Mouse (Mus musculus) olfactory bulb, adult 2 months (tissue): ENCODE measurements at regions not wholly inside any gene's neighbourhood (a gene's known extent, or its start where the extent isn't known, plus 50 kb on each side); places are given as distances from the start of the nearest gene placed in this dataset.

Source experiments
- H3K27ac ChIP-seq: fragments of 200-500 bp; 2 replicates; pipeline ENCODE4 v1.5.1; 2012; ENCODE audit warnings: low read depth, low read length; ENCODE audit not compliant: insufficient read depth
- H3K4me1 ChIP-seq: fragments of 200-500 bp; 2 replicates; pipeline ENCODE4 v1.6.1; 2012; ENCODE audit warnings: low read length; ENCODE audit not compliant: control insufficient read depth, insufficient read depth
- H3K4me3 ChIP-seq: fragments of 200-500 bp; 2 replicates; pipeline ENCODE4 v1.5.1; 2012; ENCODE audit warnings: mild to moderate bottlenecking, low read depth, low read length, moderate library complexity; ENCODE audit not compliant: insufficient read depth
- CTCF ChIP-seq: fragments of 200-500 bp; IDR thresholded peaks from 2 replicates; pipeline ENCODE4 v1.5.1; 2012; ENCODE audit warnings: low read depth, mild to moderate bottlenecking, low read length, moderate library complexity; ENCODE audit not compliant: insufficient read depth
- POLR2A ChIP-seq: fragments of 200-500 bp; IDR thresholded peaks from 2 replicates; pipeline ENCODE4 v1.6.1; 2012; ENCODE audit warnings: mild to moderate bottlenecking, low read depth, low read length, moderate library complexity; ENCODE audit not compliant: insufficient read depth
- WGBS: fragments of 180-500 bp; shearing (Covaris S2); methylation state at CpG from one replicate; pipeline ENCODE4 v1.1.7; 2018; 5-methylcytosine and 5-hydroxymethylcytosine counted together

- Histone ChIP-seq H3K27ac (no peak overlapping the region), H3K4me3 (no peak overlapping the region), H3K4me1 (no peaks in the 10 kb centered on the region)
- WGBS: 72% methylated on average over 2 of the region's 2 CpGs
- TF ChIP-seq POLR2A (no peak), CTCF (no peak)
These were observed 338.2 kb upstream of the Sel1l start for GRCm38 (mm10) chr12:92187133-92187482.

DNA sequence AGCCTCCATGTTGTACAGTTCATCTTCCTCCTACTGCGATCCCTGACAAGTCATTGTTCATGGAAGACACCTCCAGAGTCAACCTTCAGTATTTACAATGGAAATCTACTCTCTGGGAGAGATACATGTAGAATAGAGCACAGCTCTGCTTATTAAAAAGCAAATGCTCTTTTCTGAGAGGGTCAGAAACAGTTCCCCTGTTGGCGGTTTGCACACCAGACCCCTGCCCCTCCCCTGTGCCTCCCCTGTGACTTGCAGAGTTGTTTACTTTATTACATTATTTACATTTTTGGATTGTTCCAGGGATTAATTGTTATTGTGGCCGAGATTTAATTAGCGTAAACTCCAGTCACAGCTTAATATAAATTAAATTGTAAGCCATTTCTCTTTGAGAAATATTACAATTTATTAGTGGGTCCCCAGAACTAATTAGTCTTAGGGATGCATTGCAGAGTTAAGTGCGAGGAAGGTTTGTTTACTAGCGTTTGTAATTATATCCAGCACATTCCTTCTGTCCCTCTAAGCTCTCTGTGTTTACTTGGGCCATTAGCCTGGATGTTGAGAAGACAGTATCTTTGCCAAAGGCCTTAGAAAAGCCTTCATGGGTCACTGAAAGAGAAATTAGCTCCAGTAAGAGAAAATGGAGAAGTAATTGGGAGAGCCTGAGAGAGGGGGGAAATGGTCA lies 337.6 kb upstream of the Sel1l start:
- H3K4me1 ChIP-seq: no peaks in the 10 kb centered on the region
- TF ChIP-seq CTCF: no peak
- no peak for TF ChIP-seq POLR2A
- no peak overlapping the region for H3K27ac ChIP-seq
- no peak overlapping the region for H3K4me3 ChIP-seq
- 82% methylated on average over 6 of the region's 6 CpGs for WGBS

- 68% methylated on average over 5 of the region's 5 CpGs for WGBS
- Histone ChIP-seq H3K27ac (no peak overlapping the region), H3K4me3 (no peak overlapping the region), H3K4me1 (no peaks in the 10 kb centered on the region)
- no peak for TF ChIP-seq POLR2A
- TF ChIP-seq CTCF: no peak
These were observed 330.3 kb upstream of the Sel1l start for GRCm38 (mm10) chr12:92179292-92179691.

DNA sequence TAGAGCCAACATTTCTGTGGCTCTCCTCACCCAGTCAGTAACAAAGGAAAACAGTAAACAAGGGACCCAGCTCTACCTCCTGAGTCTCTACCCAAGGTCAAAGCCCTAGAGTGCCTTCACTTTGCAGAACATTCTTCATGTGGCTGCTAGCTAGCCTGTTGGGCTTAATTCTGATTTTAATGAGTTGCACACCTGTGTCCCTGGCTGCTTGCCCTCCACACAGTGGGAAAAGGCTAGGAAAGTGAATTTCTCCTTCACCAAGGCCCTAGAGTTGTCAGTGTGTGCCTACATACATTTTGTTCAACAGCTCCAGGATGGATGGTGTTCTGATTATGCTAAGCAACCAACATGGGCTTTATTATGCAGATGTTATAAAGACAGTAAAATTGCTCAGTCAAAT lies 307.8 kb upstream of the Sel1l start:
- H3K27ac ChIP-seq: no peak overlapping the region
- TF ChIP-seq POLR2A: no peak
- no peak for TF ChIP-seq CTCF
- H3K4me1 ChIP-seq: no peaks in the 10 kb centered on the region
- H3K4me3 ChIP-seq: no peak overlapping the region

- WGBS: 85% methylated on average over 2 of the region's 2 CpGs
- no peak for TF ChIP-seq CTCF
- no peak for TF ChIP-seq POLR2A
- Histone ChIP-seq H3K4me3 (no peak overlapping the region), H3K4me1 (no peaks in the 10 kb centered on the region), H3K27ac (no peak overlapping the region)
These were observed 303.9 kb upstream of the Sel1l start for GRCm38 (mm10) chr12:92152922-92153235.

DNA sequence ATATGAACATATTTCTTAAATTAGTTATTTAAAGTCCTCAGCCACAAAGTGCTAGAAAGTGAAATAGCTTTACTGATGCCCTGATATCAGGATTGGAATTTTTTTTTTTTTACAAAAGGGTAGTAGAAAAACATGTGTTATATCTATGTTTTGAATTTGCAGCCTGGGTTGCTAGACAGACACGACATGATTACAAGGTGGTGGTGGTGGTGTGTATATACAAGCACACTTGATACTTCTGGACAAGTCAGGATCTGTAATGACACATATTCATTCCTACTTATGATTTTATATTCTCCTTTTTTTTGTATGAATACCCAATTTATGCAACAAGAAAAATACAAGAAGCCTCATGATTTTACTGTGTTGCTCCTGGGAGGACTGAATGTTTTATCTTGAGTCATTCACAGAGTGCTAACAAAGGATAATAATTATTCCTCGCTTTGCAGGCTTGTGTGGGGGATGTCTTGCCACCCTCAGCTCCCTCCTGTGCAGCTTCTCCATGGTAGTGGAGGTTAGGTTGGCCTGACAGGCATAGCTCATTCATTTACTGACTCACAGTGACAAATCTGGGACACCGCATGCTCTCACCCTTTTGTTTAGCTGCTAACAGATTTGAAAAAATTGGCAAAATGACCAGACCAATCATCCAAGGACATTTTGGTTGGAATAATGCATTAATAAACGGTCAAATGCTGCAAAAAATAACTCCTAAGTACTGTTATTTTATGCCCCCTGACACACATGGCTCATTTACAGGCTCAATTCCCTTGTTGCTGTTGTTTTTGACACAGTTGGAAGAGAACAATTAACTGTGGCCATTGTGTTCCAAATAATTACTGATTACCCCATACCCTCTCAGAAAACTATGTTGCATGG lies 303.3 kb upstream of the Sel1l start:
- Histone ChIP-seq H3K27ac (no peak overlapping the region), H3K4me3 (no peak overlapping the region), H3K4me1 (no peaks in the 10 kb centered on the region)
- 36% methylated on average over 4 of the region's 4 CpGs for WGBS
- TF ChIP-seq CTCF (no peak), POLR2A (no peak)

- TF ChIP-seq POLR2A: no peak
- TF ChIP-seq CTCF: no peak
- WGBS: 45% methylated on average over 4 of the region's 4 CpGs
- Histone ChIP-seq H3K27ac (no peak overlapping the region), H3K4me3 (no peak overlapping the region), H3K4me1 (no peaks in the 10 kb centered on the region)
These were observed 288.6 kb upstream of the Sel1l start for GRCm38 (mm10) chr12:92137539-92137938.

DNA sequence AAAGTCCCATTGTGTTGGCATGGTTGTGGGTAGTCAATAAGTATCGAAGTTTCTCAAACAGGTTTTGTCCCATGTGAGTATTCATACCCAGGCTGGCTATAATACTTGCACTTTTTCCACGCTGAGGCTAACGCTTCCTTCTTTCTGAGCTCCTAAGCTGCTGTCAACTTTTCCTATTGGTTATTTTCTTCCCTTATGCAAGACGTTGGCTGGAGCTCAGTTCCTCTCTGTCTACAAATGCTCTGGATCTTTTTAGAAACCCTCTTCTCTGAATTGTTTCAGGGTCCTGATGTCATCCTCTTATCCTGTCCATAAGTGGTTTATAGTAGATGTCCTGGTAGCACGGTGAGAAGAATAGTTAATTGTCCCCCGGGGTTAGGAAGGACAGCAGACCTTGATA lies 278.7 kb upstream of the Sel1l start:
- 81% methylated on average over 6 of the region's 6 CpGs for WGBS
- H3K4me1 ChIP-seq: no peaks in the 10 kb centered on the region
- no peak for TF ChIP-seq POLR2A
- no peak for TF ChIP-seq CTCF
- H3K4me3 ChIP-seq: no peak overlapping the region
- H3K27ac ChIP-seq: no peak overlapping the region

- H3K4me3 ChIP-seq: no peak overlapping the region
- H3K27ac ChIP-seq: no peak overlapping the region
- 73% methylated on average over 6 of the region's 6 CpGs for WGBS
- H3K4me1 ChIP-seq: no peaks in the 10 kb centered on the region
- TF ChIP-seq CTCF (no peak), POLR2A (no peak)
These were observed 271.3 kb upstream of the Sel1l start for GRCm38 (mm10) chr12:92120164-92120815.
